Mouse (Mus musculus): ENCODE results near the gene Cited4. TPM values are rescaled to one million over a fixed set of nuclear protein-coding genes. Genes with fewer than 3 reads are reported as not detected.

Gene Cited4
- polyA plus RNA-seq (2015; fragmentation: Nextera tagmentation; extraction: Ambion mirVana), result 0.53 and 0.82 TPM in 2 replicates

DNA sequence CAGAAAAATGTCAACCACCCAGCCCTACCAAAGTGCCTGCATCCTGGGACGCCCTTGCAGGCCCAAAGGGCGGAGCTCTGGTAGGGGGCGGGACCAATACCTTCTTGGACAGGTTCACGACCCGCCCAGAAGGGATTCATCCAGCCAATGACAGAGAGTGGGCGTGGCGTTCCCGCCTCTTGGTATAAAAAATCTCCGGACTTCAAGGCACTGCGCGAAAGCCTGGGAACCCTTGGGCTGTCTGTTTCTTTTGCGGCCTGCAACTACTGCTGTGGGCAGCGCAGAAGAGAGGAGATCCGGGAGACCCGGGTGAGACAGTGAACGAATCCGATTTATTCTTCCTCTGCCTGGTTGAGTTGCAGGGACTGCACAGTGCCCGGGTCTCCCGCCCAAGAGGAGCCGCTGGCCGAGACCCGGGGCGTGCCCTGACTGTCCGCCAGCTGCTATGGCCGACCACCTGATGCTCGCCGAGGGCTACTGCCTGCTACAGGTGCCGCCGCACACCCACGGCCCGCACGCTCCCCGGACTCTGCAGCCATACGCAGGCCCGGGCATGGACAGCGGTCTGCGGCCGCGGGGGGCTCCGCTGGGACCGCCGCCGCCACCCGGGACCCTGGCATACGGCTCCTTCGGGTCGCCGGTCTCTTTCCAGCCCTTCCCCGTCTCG, at the start of gene Cited4:
Cited4 (plus strand) TSS at position 215 of the 667 bp plus-strand sequence.
- no peaks in the 10 kb centered on the region for H3K9me3 ChIP-seq
- peaks cover 27% of the 10 kb centered on the region for H3K27me3 ChIP-seq (replicated peaks)
- no peak within 1 kb of the TSS for H3K27ac ChIP-seq
- H3K4me1 ChIP-seq, result peaks cover 17% of the 10 kb centered on the region
- peak within 1 kb of the TSS; percentile 55 for H3K4me3 ChIP-seq
- H3K4me2 ChIP-seq, result peak within 1 kb of the TSS; percentile 99
- WGBS, result under 1% methylated on average over 49 of the region's 50 CpGs
- peak; percentile 91 for ATAC-seq (replicated peaks)
- peak within 1 kb of the TSS; percentile 44 for H3K9ac ChIP-seq
- no peaks in the 10 kb centered on the region for H3K36me3 ChIP-seq (replicated peaks)

DNA sequence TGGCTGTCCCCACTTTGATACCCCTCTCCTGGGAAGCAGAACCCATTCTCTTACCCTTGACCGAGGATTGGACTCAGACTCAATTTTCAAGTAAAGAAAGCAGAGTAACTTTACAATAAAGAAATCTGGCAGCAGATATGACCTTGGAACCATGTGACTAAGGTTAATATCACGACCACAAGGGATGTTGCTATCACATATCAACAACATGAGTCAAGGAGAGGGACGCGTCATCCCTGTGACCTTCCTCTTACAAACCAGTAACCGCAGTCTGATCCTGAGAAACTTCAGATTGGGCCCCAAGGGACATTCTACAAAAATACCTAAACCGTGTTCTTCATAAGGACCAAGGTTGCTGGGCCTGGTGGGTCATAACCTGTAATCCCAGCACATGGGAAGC, 38.6 kb upstream of the Cited4 start:
- 89% methylated on average over 6 of the region's 6 CpGs for WGBS
- no peaks in the 10 kb centered on the region for H3K36me3 ChIP-seq (replicated peaks)
- ATAC-seq (replicated peaks), result no peak
- H3K9ac ChIP-seq, result no peak overlapping the region
- no peak overlapping the region for H3K27ac ChIP-seq
- no peaks in the 10 kb centered on the region for H3K4me1 ChIP-seq
- H3K4me2 ChIP-seq, result no peak overlapping the region
- no peak overlapping the region for H3K4me3 ChIP-seq
- no peaks in the 10 kb centered on the region for H3K9me3 ChIP-seq
- H3K27me3 ChIP-seq (replicated peaks), result no peaks in the 10 kb centered on the region

DNA sequence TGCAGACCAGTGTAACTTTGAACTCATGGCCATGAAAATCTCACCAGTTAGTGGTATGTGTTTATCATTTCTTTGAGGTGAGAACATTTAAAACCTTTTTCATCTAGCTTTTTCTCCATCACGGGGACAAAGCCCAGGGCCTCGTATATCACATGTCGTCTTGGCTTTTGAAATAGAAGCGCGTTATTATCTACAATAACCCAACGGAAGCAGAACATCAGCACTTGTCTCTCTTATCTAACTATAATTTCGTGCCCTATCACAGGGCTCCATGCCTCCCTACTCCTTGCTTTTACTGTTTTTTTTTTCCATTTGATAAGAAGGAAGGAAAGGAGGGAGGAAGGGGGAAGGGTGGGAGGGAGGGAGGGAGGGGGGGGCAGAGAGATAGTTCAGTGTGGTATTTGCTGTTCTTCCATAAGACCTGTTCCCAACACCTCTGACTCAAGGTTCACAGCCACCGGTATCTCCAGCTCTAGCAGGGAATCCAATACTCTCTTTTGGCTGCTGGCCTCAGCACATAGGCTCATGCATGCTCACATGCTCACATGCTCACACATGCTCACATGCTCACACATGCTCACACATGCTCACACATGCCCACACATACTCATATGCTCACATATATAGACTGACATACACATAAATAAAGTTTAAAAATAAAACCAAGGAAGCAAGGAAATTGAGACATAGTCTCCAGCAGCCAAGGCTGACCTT, 36.0 kb upstream of the Cited4 start:
- H3K9ac ChIP-seq, result no peak overlapping the region
- H3K4me3 ChIP-seq, result no peak overlapping the region
- H3K36me3 ChIP-seq (replicated peaks), result no peaks in the 10 kb centered on the region
- no peaks in the 10 kb centered on the region for H3K9me3 ChIP-seq
- 86% methylated on average over 8 of the region's 8 CpGs for WGBS
- H3K4me1 ChIP-seq, result no peaks in the 10 kb centered on the region
- H3K4me2 ChIP-seq, result no peak overlapping the region
- no peak overlapping the region for H3K27ac ChIP-seq
- no peak for ATAC-seq (replicated peaks)
- H3K27me3 ChIP-seq (replicated peaks), result no peaks in the 10 kb centered on the region

DNA sequence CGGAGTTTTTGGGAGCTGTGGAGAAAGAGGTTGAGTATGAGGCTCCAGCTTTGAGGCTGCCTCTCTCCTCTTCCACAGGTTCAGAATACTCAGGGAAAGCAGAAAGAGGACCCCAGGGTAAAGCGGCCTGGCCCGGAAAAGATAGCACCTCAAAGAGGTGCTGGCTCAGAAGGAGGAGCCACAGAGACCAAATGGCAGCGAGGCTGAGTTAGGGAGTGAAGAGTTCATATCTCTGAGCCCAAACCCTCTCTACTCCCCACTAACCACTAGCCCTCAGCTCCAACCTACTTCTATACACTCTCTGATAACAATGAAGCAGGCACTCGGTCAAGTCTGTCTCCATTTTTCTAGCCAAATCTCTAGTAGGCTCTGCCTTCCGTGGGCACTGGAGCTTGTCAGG, 34.5 kb upstream of the Cited4 start:
- no peak overlapping the region for H3K9ac ChIP-seq
- no peak for ATAC-seq (replicated peaks)
- no peak overlapping the region for H3K27ac ChIP-seq
- no peak overlapping the region for H3K4me3 ChIP-seq
- H3K4me1 ChIP-seq, result no peaks in the 10 kb centered on the region
- no peaks in the 10 kb centered on the region for H3K9me3 ChIP-seq
- H3K27me3 ChIP-seq (replicated peaks), result no peaks in the 10 kb centered on the region
- H3K36me3 ChIP-seq (replicated peaks), result no peaks in the 10 kb centered on the region
- H3K4me2 ChIP-seq, result no peak overlapping the region
- 71% methylated on average over 6 of the region's 6 CpGs for WGBS

DNA sequence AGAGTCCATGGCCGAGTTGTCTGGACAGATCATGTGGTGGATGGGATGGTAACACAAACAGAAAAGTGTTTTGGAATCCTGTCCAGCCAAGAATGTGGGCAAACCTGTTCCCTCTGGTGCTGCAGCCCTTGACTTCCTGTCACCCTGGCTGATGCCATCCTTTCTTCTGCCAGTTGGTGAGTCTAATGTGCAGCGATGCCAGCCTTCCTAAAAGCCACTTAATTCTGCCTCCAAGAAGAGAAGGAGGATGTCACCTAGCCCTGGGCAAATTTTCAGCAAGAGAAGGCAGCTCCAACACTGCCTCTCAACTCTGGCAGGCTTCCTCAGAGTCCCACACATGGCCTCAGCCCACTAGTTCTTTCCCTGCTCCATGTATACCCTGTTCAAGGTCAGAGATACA, 31.0 kb upstream of the Cited4 start:
- H3K27me3 ChIP-seq (replicated peaks), result no peaks in the 10 kb centered on the region
- H3K27ac ChIP-seq, result no peak overlapping the region
- no peaks in the 10 kb centered on the region for H3K36me3 ChIP-seq (replicated peaks)
- no peaks in the 10 kb centered on the region for H3K9me3 ChIP-seq
- no peak overlapping the region for H3K4me3 ChIP-seq
- 85% methylated on average over 2 of the region's 2 CpGs for WGBS
- H3K4me1 ChIP-seq, result no peaks in the 10 kb centered on the region
- no peak overlapping the region for H3K9ac ChIP-seq
- no peak for ATAC-seq (replicated peaks)
- no peak overlapping the region for H3K4me2 ChIP-seq

DNA sequence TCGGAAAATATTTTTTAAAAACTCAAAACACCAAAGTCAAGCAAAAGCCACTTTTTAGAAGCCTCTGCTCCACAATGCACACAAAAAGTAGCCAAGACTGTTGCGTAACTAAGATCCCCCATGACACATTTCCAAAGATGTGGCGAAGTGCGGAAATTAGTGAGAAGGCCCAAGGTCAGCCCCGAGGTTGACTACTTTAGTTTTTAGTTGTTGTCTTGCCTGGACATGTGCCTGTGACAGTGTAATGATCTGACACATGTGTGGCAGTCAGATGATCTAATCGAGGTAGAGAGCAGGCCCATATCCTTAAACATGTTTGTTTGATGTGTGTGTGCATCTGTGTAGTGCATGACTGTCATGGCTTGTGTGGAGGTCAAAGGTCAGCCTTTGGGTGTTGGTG, 24.4 kb upstream of the Cited4 start:
- no peak overlapping the region for H3K27ac ChIP-seq
- no peak for ATAC-seq (replicated peaks)
- no peak overlapping the region for H3K9ac ChIP-seq
- no peaks in the 10 kb centered on the region for H3K36me3 ChIP-seq (replicated peaks)
- 93% methylated on average over 6 of the region's 6 CpGs for WGBS
- H3K4me3 ChIP-seq, result no peak overlapping the region
- H3K9me3 ChIP-seq, result no peaks in the 10 kb centered on the region
- no peaks in the 10 kb centered on the region for H3K27me3 ChIP-seq (replicated peaks)
- H3K4me1 ChIP-seq, result no peaks in the 10 kb centered on the region
- no peak overlapping the region for H3K4me2 ChIP-seq

DNA sequence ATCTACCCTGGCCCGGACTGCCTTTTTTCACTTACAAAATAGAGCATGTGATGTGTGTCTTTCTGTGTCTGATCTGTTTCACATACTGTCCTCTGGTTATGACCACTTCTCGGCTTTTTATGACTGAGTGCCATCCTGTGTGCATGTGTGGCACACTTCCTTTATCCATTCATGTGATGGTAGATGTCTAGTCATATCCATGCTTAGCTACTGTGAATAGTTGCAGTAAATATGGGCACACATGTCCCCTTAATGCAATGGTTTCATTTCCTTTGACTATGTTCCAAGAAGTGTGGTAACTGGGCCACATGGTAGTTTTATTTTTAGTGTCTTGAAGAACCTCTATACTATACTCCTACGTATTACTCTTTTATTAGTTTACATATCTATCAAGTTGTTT, 22.5 kb upstream of the Cited4 start:
- Histone ChIP-seq H3K9me3 (no peaks in the 10 kb centered on the region), H3K4me3 (no peak overlapping the region), H3K4me1 (no peaks in the 10 kb centered on the region), H3K9ac (no peak overlapping the region), H3K27me3 (replicated peaks) (peaks cover 6% of the 10 kb centered on the region; the same call in 1 of the 2 replicates), H3K4me2 (no peak overlapping the region), H3K36me3 (replicated peaks) (no peaks in the 10 kb centered on the region), H3K27ac (no peak overlapping the region)
- no peak for ATAC-seq (replicated peaks)
- 88% methylated on average over 3 of the region's 3 CpGs for WGBS

DNA sequence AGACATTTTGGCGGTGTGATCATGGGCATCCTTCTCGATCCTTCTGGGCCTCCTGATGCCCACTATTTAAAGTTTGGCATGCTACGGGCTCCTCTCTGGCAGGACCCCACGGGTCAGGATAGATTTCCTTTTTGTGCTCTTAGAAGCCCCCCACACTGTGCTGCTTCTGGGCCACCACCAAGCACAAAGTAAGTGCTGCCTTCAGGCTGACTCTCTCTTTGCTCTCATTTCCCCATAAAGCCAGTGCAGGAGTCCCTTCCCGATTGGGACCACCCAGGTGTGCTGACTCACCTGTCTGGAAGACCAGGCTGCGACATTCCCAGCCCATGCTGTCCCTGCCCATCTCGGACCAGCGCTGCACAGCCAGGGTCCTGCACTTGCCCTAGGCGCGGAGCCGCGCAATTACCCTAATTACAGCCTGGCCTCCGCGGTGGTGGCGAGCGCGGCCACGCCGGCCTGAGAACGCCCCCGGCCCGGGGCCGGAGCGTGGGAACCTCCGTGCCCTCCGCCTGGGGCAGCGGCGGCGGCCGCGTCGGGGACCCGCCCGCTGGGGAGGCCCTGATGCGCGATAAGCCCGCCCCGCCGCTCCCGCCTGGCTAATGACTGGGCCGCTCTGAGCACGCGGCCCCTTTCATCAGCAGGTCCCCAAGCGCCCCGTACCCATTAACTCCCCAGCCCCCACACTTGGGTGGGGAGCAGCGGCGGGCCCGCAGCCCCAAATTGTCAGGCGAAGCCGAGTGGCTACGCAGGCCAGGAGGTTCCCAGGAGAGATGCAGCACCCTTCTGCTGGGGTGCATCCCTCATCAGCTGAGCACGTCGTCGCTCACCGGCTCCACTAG, 16.8 kb upstream of the Cited4 start:
- WGBS, result 4% methylated on average over 55 of the region's 55 CpGs
- Histone ChIP-seq H3K4me1 (peaks cover 5% of the 10 kb centered on the region), H3K9me3 (no peaks in the 10 kb centered on the region), H3K4me2 (peak overlapping the region; percentile 92), H3K27ac (no peak overlapping the region), H3K27me3 (replicated peaks) (peaks cover 11% of the 10 kb centered on the region; the same call in 1 of the 2 replicates), H3K36me3 (replicated peaks) (no peaks in the 10 kb centered on the region), H3K4me3 (peak overlapping the region; percentile 58), H3K9ac (peak overlapping the region; percentile 66)
- peak; percentile 85 for ATAC-seq (replicated peaks)

DNA sequence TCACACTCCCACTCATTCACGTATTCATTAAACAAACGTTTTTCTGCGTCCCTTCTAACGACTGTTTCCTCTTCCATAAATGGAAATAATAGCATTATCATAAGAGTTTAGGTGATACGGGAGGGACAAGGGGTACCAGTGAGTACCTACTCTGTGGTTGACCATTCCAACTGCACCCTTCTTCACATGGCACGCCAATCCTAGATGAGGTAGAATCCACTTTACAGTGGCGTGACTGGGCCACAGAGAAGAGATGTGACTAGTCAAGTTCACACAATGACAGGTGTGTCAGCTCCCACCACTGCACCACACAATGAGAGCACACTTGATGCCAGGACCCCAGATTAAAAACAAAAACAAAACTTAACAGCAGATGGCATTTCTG, 16.2 kb upstream of the Cited4 start:
- peaks cover 5% of the 10 kb centered on the region for H3K4me1 ChIP-seq
- H3K4me3 ChIP-seq, result peak overlapping the region; percentile 58
- H3K9me3 ChIP-seq, result no peaks in the 10 kb centered on the region
- H3K27ac ChIP-seq, result no peak overlapping the region
- no peaks in the 10 kb centered on the region for H3K36me3 ChIP-seq (replicated peaks)
- WGBS, result 22% methylated on average over 7 of the region's 7 CpGs
- H3K9ac ChIP-seq, result peak overlapping the region; percentile 66
- H3K4me2 ChIP-seq, result peak overlapping the region; percentile 92
- ATAC-seq (replicated peaks), result peak; percentile 38; the same call in 1 of the 2 replicates
- peaks cover 11% of the 10 kb centered on the region; the same call in 1 of the 2 replicates for H3K27me3 ChIP-seq (replicated peaks)

DNA sequence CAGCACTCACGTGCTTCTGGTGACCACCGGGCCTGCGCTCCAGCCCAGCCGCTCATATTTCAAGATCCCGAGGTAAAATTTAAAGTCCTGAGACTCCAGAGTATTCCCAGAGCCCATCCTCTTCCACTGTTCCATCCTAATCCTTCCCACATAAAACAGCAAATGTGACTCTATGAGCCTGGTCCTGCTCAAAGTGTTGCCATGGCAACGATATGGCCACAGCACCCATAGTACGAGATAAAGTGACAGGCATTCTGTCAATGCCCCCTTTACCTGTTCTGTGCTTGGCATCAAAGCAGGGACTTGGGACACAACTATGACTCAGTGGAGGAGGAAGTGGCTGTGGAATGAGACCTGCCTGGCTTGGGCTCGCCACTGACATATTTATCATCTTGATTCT, 10.5 kb upstream of the Cited4 start:
- Histone ChIP-seq H3K4me2 (no peak overlapping the region), H3K4me1 (no peaks in the 10 kb centered on the region), H3K27ac (no peak overlapping the region), H3K9me3 (no peaks in the 10 kb centered on the region), H3K9ac (no peak overlapping the region), H3K27me3 (replicated peaks) (no peaks in the 10 kb centered on the region), H3K4me3 (no peak overlapping the region), H3K36me3 (replicated peaks) (no peaks in the 10 kb centered on the region)
- peak; percentile 58 for ATAC-seq (replicated peaks)
- WGBS, result 77% methylated on average over 8 of the region's 8 CpGs

DNA sequence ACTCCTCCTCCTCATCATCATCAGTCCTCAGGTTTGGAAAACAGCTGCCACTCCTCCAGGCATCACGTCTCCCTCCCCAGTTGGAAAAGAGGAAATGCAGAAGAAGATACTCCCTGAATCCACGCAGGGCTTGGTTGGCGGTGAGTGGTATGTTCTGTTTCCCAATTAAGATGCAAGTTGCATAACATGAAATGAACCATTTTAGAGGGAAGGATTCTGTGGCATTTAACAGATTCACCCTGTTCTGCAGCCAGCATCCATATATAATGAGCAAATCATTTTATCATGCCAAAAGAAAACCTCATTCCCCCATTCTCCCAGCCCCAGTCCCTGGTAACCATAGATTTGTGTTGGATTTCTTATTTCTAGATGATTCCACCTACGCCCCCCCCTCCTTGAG, 5.9 kb upstream of the Cited4 start:
- Histone ChIP-seq H3K4me1 (no peaks in the 10 kb centered on the region), H3K4me2 (no peak overlapping the region), H3K9ac (no peak overlapping the region), H3K27ac (no peak overlapping the region), H3K4me3 (no peak overlapping the region), H3K36me3 (replicated peaks) (no peaks in the 10 kb centered on the region), H3K9me3 (no peaks in the 10 kb centered on the region), H3K27me3 (replicated peaks) (0 out of 2 replicates have a peak, but pooled peaks cover 3% of the 10 kb centered on the region)
- WGBS, result 75% methylated on average over 4 of the region's 4 CpGs
- ATAC-seq (replicated peaks), result no peak

DNA sequence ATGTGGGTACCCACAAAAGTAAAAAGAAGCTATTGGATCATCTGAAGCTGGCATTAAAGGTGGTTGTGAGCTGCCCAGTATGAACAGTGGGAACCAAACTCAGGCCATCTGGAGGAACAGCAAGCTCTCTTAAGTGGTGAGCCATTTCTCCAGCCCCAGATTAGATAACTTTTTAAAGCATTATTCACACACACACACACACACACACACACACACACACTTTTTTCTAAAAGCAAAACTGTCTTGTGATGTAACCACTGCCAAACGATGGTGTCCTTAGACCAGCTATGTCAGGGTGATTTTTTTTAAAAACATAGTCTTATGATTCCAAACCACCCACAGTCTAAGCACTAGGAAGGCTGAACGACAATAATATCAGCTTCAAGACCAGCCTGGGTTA, 1.8 kb upstream of the Cited4 start:
- Histone ChIP-seq H3K9me3 (no peaks in the 10 kb centered on the region), H3K4me1 (peaks cover 17% of the 10 kb centered on the region), H3K27me3 (replicated peaks) (peaks cover 27% of the 10 kb centered on the region), H3K36me3 (replicated peaks) (no peaks in the 10 kb centered on the region), H3K4me2 (no peak overlapping the region), H3K9ac (no peak overlapping the region), H3K27ac (no peak overlapping the region), H3K4me3 (no peak overlapping the region)
- ATAC-seq (replicated peaks), result no peak
- WGBS, result 84% methylated on average over 2 of the region's 2 CpGs

Measured in midbrain, embryonic 15.5 days (tissue).